In genomic region chr11:8405225-8405899, GRCm38 (mm10) we compare ENCODE assay signal across 7 mouse cellular contexts.
DNase-seq lines count a peak whose midpoint lies in the region; ATAC-seq lines count a peak whose summit lies in the region.

No protein-coding gene starts in this region.

- WGBS in intestine, embryonic 16.5 days, result 24% methylated on average over 18 of the region's 18 CpGs
- 33% methylated on average over 18 of the region's 18 CpGs for WGBS in midbrain, embryonic 12.5 days
- 31% methylated on average over 18 of the region's 18 CpGs for WGBS in stomach, embryonic 14.5 days

- H3K27ac ChIP-seq in intestine, embryonic 16.5 days (ENCODE audit: low read length), result no peak overlapping the region
- no peak overlapping the region for H3K27ac ChIP-seq in midbrain, embryonic 12.5 days (replicated peaks)
- no peak overlapping the region for H3K27ac ChIP-seq in stomach, embryonic 14.5 days (ENCODE audit: low read length)

- no peaks in the 10 kb centered on the region for H3K36me3 ChIP-seq in intestine, embryonic 16.5 days (ENCODE audit: control insufficient read depth, insufficient read depth, low read length)
- H3K36me3 ChIP-seq in midbrain, embryonic 12.5 days, result no peaks in the 10 kb centered on the region
- H3K36me3 ChIP-seq in stomach, embryonic 14.5 days (ENCODE audit: control insufficient read depth, insufficient read depth, low read length), result no peaks in the 10 kb centered on the region

- H3K9ac ChIP-seq in intestine, embryonic 16.5 days (ENCODE audit: low read depth, low read length), result no peak overlapping the region
- no peak overlapping the region for H3K9ac ChIP-seq in midbrain, embryonic 12.5 days (replicated peaks)
- H3K9ac ChIP-seq in stomach, embryonic 14.5 days (replicated peaks; ENCODE audit: low read depth, low read length), result no peak overlapping the region

- peak; percentile 65 for ATAC-seq in intestine, embryonic 16.5 days
- peak; percentile 76 for ATAC-seq in midbrain, embryonic 12.5 days (ENCODE audit: low FRiP score, low read depth)
- ATAC-seq in stomach, embryonic 14.5 days (ENCODE audit: insufficient number of reproducible peaks, insufficient read depth, low FRiP score, low read depth), result peak; percentile 82

- peak; percentile 86 for DNase-seq in adipocyte (ENCODE audit: low spot score)
- DNase-seq in cerebellum, postnatal 14 days, result peak; percentile 82 to 88
- DNase-seq in gastrocnemius, adult 18-20 months (ENCODE audit: low spot score), result peak; percentile 59
- peak; percentile 62 to 78 for DNase-seq in left cerebral cortex, postnatal 10 days (ENCODE audit: extremely low spot score in 1 of 2, low spot score in 2 of 2)

- no peak overlapping the region for H3K4me2 ChIP-seq in intestine, embryonic 16.5 days (ENCODE audit: low read depth, low read length)
- no peak overlapping the region for H3K4me2 ChIP-seq in midbrain, embryonic 12.5 days (replicated peaks)
- H3K4me2 ChIP-seq in stomach, embryonic 14.5 days (replicated peaks; ENCODE audit: low read depth, low read length), result no peak overlapping the region

- intact Hi-C loops in left cerebral cortex, postnatal 10 days (cut with DNase I), result loop anchor here (2.0 to 10.0 kb wide), 2 partner anchors 1195 to 1751 kb away; partner anchors contain the start of gene Ramp3

- no peaks in the 10 kb centered on the region for H3K9me3 ChIP-seq in intestine, embryonic 16.5 days (ENCODE audit: control insufficient read depth, low read length)
- no peaks in the 10 kb centered on the region for H3K9me3 ChIP-seq in midbrain, embryonic 12.5 days
- H3K9me3 ChIP-seq in stomach, embryonic 14.5 days (ENCODE audit: control insufficient read depth, low read depth, low read length), result no peaks in the 10 kb centered on the region

- H3K27me3 ChIP-seq in intestine, embryonic 16.5 days (replicated peaks; ENCODE audit: control insufficient read depth, insufficient read depth, low read length), result no peaks in the 10 kb centered on the region
- H3K27me3 ChIP-seq in midbrain, embryonic 12.5 days, result no peaks in the 10 kb centered on the region
- no peaks in the 10 kb centered on the region for H3K27me3 ChIP-seq in stomach, embryonic 14.5 days (ENCODE audit: control insufficient read depth, insufficient read depth, low read length)

- no peaks in the 10 kb centered on the region for H3K4me1 ChIP-seq in intestine, embryonic 16.5 days (ENCODE audit: control insufficient read depth, insufficient read depth, low read length)
- no peaks in the 10 kb centered on the region for H3K4me1 ChIP-seq in midbrain, embryonic 12.5 days
- H3K4me1 ChIP-seq in stomach, embryonic 14.5 days (ENCODE audit: control insufficient read depth, insufficient read depth, low read length), result no peaks in the 10 kb centered on the region

- H3K4me3 ChIP-seq in intestine, embryonic 16.5 days (ENCODE audit: low read length), result no peak overlapping the region
- H3K4me3 ChIP-seq in midbrain, embryonic 12.5 days, result no peak overlapping the region
- H3K4me3 ChIP-seq in stomach, embryonic 14.5 days (ENCODE audit: low read depth, low read length), result no peak overlapping the region
